Mouse (Mus musculus): ENCODE data around the gene Slc6a13.

GRCm38 (mm10) chr6:121274356-121274755 is 25.7 kb upstream of the Slc6a13 start:
- TF ChIP-seq EP300 (IDR thresholded peaks at IDR 0.05; ENCODE audit: insufficient read depth, low read depth, low read length) (no peak), POLR2A (IDR thresholded peaks at IDR 0.05; ENCODE audit: insufficient read depth, low read length) (no peak)

All from ES-Bruce4 (cell line).